ENCODE assay signal across 14 mouse cellular contexts in genomic region chr10:98745861-98746260, GRCm38 (mm10).
"Had no signal": no experiment of that assay in that cellular context is flagged by ENCODE, and none has a peak within 500 bp of the region (broad histone marks: within the 10 kb centered on the region; RNA-seq: fewer than 3 reads in every experiment).

No protein-coding gene starts in this region.

- DNase-seq: kidney, adult 9 months; kidney, postnatal 14 days; kidney, postnatal 4 days; layer of hippocampus, postnatal 36 days; liver; lung, adult 18-20 months; lung, postnatal 10 days; lung, postnatal 36 days; thymus, adult 2 months; thymus, postnatal 14 days; thymus, postnatal 4 days had no signal

- ATAC-seq: liver, embryonic 12.5 days; midbrain, embryonic 13.5 days; midbrain, embryonic 16.5 days had no signal
